Mouse (Mus musculus): ENCODE data around the gene Ssr2. TPM values are rescaled to one million over a fixed set of nuclear protein-coding genes. Genes with fewer than 3 reads are reported as not detected.

The Ssr2 gene
- 178 and 186 TPM in 2 replicates for polyA plus RNA-seq (2012; rRNA removed)

GRCm38 (mm10) chr3:88575540-88575939 is at the start of gene Ssr2:
Gene Ssr2, plus strand, starts transcription at chr3:88575876.

GRCm38 (mm10) chr3:88532299-88532674 is 43.4 kb upstream of the Ssr2 start, which contains the start of gene Mex3a:
Gene Mex3a, plus strand, starts transcription at chr3:88532395.

DNA sequence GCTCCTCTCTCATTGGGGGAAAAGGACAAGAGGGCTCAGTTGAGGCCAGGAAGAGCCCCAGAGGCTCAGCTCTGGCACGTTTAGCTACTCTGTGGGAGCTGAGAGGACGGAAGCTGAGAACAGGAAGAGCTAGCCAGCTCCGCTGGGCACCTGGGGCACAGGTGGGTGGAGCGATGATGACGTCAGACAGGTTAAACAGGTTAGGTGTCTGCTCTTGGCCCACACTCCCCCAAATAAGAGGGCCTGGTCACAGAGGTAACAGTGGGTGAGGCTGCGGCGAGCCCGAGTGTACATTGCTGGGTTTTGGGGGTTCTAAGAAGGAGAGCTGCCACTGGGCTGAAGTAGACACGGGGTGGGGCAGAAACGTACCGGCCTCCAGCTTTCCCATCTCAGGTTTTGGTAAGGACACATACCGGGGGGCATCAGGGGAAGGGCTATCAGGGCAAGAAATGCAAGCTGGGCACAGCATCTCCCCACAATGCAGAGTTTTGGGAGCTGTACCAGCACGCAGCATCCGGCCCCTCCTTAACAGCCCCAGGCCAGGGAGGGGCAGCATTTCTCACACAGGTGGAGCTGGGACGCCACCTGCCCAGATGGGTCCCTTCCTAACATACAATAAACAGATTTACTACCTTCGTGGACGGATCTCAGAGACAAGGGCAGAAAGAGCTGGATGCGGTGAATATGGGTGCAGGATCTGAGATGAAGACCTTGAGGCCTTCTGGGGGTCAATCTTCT is 27.3 kb upstream of the Ssr2 start, which contains the start of gene Rab25:
Gene Rab25 (minus strand): TSS at position 121 of the 738 bp plus-strand sequence.

DNA sequence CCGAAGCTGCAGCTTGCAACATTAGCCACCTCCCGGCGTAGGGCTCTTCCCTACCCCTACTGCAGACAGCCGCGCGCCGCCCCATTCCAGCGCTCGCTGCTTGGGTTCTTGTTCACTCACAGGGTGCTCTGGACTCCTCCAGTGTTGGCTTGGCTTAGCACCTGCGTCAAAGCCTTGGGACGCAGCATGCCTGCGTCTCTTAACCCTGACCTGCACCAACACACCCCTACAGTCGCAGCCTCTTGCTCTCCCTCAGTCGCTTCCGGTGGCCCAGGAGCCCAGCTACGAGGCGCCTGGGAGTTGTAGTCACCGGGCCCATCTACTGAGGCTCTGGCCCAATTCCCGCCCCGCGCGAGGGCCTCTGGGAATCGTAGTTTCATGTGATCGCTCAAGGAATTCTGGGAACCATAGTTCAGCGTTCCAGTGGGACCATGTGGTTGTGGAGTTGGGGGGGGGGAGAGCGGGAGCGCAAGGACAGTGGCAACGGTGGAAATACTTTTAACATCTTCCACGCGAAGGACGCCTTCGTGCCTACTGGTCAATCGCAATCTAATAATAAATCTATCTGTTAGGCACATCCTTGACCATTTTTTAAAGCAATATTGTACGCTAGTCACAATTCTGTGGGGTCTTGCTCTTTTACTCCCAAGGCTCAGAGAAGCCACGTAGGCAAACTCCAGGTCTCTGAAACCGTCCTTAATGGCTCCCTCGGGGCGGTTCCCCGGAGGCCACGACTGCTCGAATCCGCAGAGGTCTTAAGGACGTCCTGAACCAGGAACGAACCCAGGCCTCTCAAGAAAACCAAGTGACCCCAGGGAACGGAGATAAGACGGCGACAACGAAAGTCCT is 22.8 kb upstream of the Ssr2 start, which contains the start of gene Lamtor2:
Gene Lamtor2 (minus strand): TSS at position 399 of the 849 bp plus-strand sequence.

DNA sequence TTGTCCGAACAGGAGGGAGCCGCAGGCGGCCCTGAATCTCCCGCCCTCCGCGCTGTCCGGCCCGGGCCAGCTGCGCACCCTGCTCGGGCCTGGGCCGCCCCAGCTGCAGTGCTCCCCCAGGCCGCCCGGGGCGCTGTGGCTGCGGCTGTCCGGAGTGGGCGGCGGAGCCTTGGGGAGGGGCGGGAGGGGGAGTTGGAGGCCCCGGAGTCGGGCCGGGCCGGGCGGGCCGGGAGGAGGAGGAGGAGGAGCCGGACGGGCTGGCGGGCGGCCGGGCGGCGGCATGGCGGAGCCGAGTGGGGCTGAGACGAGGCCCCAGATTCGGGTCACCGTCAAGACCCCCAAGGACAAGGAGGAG is 22.2 kb upstream of the Ssr2 start, which contains the start of gene Ubqln4:
Gene Ubqln4 (plus strand): TSS at position 234 of the 355 bp plus-strand sequence.

GRCm38 (mm10) chr3:88605666-88606065 is 30.0 kb downstream of the Ssr2 start, which contains the start of gene Arhgef2:
Gene Arhgef2, plus strand, starts transcription at chr3:88605966.

Other genes starting within 250 kb of the Ssr2 start
- 44.3 and 54.6 TPM in 2 replicates for gene Tmem79, start 239.7 kb upstream of the Ssr2 start, polyA plus RNA-seq (2012; rRNA removed)
- 65.8 and 68.6 TPM in 2 replicates for gene Smg5, start 239.6 kb upstream of the Ssr2 start, polyA plus RNA-seq (2012; rRNA removed)
- 6.7 and 9.3 TPM in 2 replicates for gene Paqr6, start 211.3 kb upstream of the Ssr2 start, polyA plus RNA-seq (2012; rRNA removed)
- gene Bglap3, start 203.1 kb upstream of the Ssr2 start, polyA plus RNA-seq (2012; rRNA removed), result 9.1 and 12.0 TPM in 2 replicates
- gene Bglap2, start 197.2 kb upstream of the Ssr2 start, polyA plus RNA-seq (2012; rRNA removed), result 2.9 and 4.4 TPM in 2 replicates
- gene Bglap, start 191.4 kb upstream of the Ssr2 start, polyA plus RNA-seq (2012; rRNA removed), result 2.7 and 6.8 TPM in 2 replicates
- gene Pmf1, start 165.5 kb upstream of the Ssr2 start, polyA plus RNA-seq (2012; rRNA removed), result 57.9 and 63.7 TPM in 2 replicates
- gene Slc25a44, start 150.7 kb upstream of the Ssr2 start, polyA plus RNA-seq (2012; rRNA removed), result 19.2 and 26.3 TPM in 2 replicates
- 233 and 295 TPM in 2 replicates for gene Sema4a, start 114.7 kb upstream of the Ssr2 start, polyA plus RNA-seq (2012; rRNA removed)
- gene Lmna, start 65.9 kb upstream of the Ssr2 start, polyA plus RNA-seq (2012; rRNA removed), result 812 and 822 TPM in 2 replicates
- gene Mex3a, start 43.5 kb upstream of the Ssr2 start, polyA plus RNA-seq (2012; rRNA removed), result 1.0 and 1.1 TPM in 2 replicates
- gene Rab25, start 27.6 kb upstream of the Ssr2 start, polyA plus RNA-seq (2012; rRNA removed), result 407 and 425 TPM in 2 replicates
- 210 and 235 TPM in 2 replicates for gene Lamtor2, start 22.8 kb upstream of the Ssr2 start, polyA plus RNA-seq (2012; rRNA removed)
- gene Ubqln4, start 22.1 kb upstream of the Ssr2 start, polyA plus RNA-seq (2012; rRNA removed), result 52.6 and 60.7 TPM in 2 replicates
- 67.5 and 68.7 TPM in 2 replicates for gene Arhgef2, start 30.1 kb downstream of the Ssr2 start, polyA plus RNA-seq (2012; rRNA removed)
- 0.21 and 0.41 TPM in 2 replicates for gene Rxfp4, start 77.3 kb downstream of the Ssr2 start, polyA plus RNA-seq (2012; rRNA removed)
- 51.3 and 58.9 TPM in 2 replicates for gene Khdc4, start 109.9 kb downstream of the Ssr2 start, polyA plus RNA-seq (2012; rRNA removed)
- 45.6 and 48.8 TPM in 2 replicates for gene Rit1, start 141.0 kb downstream of the Ssr2 start, polyA plus RNA-seq (2012; rRNA removed)
- gene Syt11, start 199.3 kb downstream of the Ssr2 start, polyA plus RNA-seq (2012; rRNA removed), result 5.8 and 6.2 TPM in 2 replicates

All from colon, adult 2 months (tissue).